Mouse (Mus musculus): ENCODE measurements around the gene Nckipsd. TPM values are rescaled to one million over a fixed set of nuclear protein-coding genes. Genes with fewer than 3 reads are reported as not detected.
A peak's percentile ranks its signal among the peaks of the same experiment; 100 is the strongest.

Nckipsd gene
- polyA plus RNA-seq (2014; fragmentation: Nextera tagmentation; extraction: Ambion mirVana), result 8.5 and 10.5 TPM in 2 replicates

GRCm38 (mm10) chr9:108808163-108808665 lies at the start of gene Nckipsd:
Nckipsd (plus strand) TSS chr9:108808368.
- H3K9me3 ChIP-seq (ENCODE audit: control insufficient read depth, low read length), result no peaks in the 10 kb centered on the region
- peak within 1 kb of the TSS; percentile 53 to 74 for H3K4me3 ChIP-seq (ENCODE audit: control insufficient read depth in 1 of 2, insufficient read depth in 1 of 2, low read depth in 1 of 2, low read length in 2 of 2)
- peaks cover 63% of the 10 kb centered on the region for H3K36me3 ChIP-seq (ENCODE audit: control insufficient read depth, insufficient read depth, low read length)
- ATAC-seq (ENCODE audit: insufficient number of reproducible peaks, insufficient read depth, low FRiP score, low read depth), result peak; percentile 85
- peak within 1 kb of the TSS; percentile 82 for H3K4me2 ChIP-seq (ENCODE audit: low read length)
- peaks cover 16 to 42% of the 10 kb centered on the region in 2 experiments for H3K4me1 ChIP-seq (ENCODE audit: control insufficient read depth in 2 of 2, insufficient read depth in 2 of 2, low read length in 2 of 2)
- H3K9ac ChIP-seq (ENCODE audit: low read length), result peak within 1 kb of the TSS; percentile 90
- WGBS, result under 1% methylated on average over 58 of the region's 62 CpGs
- H3K27ac ChIP-seq (replicated peaks in 1 of 2; ENCODE audit: control insufficient read depth in 1 of 2, insufficient read depth in 1 of 2, low read depth in 2 of 2, low read length in 2 of 2), result peak within 1 kb of the TSS; percentile 41 to 74; a peak in 2 of 4 replicates
- no peaks in the 10 kb centered on the region for H3K27me3 ChIP-seq (ENCODE audit: control insufficient read depth, insufficient read depth, low read length)

- Histone ChIP-seq H3K9me3 (ENCODE audit: control insufficient read depth, low read length) (no peaks in the 10 kb centered on the region), H3K9ac (ENCODE audit: low read length) (no peak overlapping the region), H3K36me3 (ENCODE audit: control insufficient read depth, insufficient read depth, low read length) (no peaks in the 10 kb centered on the region), H3K27me3 (ENCODE audit: control insufficient read depth, insufficient read depth, low read length) (no peaks in the 10 kb centered on the region), H3K4me1 (ENCODE audit: control insufficient read depth in 2 of 2, insufficient read depth in 2 of 2, low read length in 2 of 2) (no peaks in the 10 kb centered on the region; a peak in 1 of 4 replicates), H3K4me2 (ENCODE audit: low read length) (no peak overlapping the region), H3K4me3 (ENCODE audit: control insufficient read depth in 1 of 2, insufficient read depth in 1 of 2, low read depth in 1 of 2, low read length in 2 of 2) (no peak overlapping the region), H3K27ac (replicated peaks in 1 of 2; ENCODE audit: control insufficient read depth in 1 of 2, insufficient read depth in 1 of 2, low read depth in 2 of 2, low read length in 2 of 2) (no peak overlapping the region)
- WGBS, result 93% methylated on average over 20 of the region's 20 CpGs
- ATAC-seq (ENCODE audit: insufficient number of reproducible peaks, insufficient read depth, low FRiP score, low read depth), result no peak
These were observed 49.0 kb upstream of the Nckipsd start for GRCm38 (mm10) chr9:108759121-108759520.

GRCm38 (mm10) chr9:108759805-108760204 lies 48.4 kb upstream of the Nckipsd start:
- H3K4me2 ChIP-seq (ENCODE audit: low read length), result no peak overlapping the region
- H3K4me3 ChIP-seq (ENCODE audit: control insufficient read depth in 1 of 2, insufficient read depth in 1 of 2, low read depth in 1 of 2, low read length in 2 of 2), result no peak overlapping the region
- no peaks in the 10 kb centered on the region for H3K27me3 ChIP-seq (ENCODE audit: control insufficient read depth, insufficient read depth, low read length)
- ATAC-seq (ENCODE audit: insufficient number of reproducible peaks, insufficient read depth, low FRiP score, low read depth), result no peak
- no peaks in the 10 kb centered on the region; a peak in 1 of 4 replicates for H3K4me1 ChIP-seq (ENCODE audit: control insufficient read depth in 2 of 2, insufficient read depth in 2 of 2, low read length in 2 of 2)
- H3K27ac ChIP-seq (replicated peaks in 1 of 2; ENCODE audit: control insufficient read depth in 1 of 2, insufficient read depth in 1 of 2, low read depth in 2 of 2, low read length in 2 of 2), result no peak overlapping the region
- no peak overlapping the region for H3K9ac ChIP-seq (ENCODE audit: low read length)
- no peaks in the 10 kb centered on the region for H3K36me3 ChIP-seq (ENCODE audit: control insufficient read depth, insufficient read depth, low read length)
- 67% methylated on average over 2 of the region's 2 CpGs for WGBS
- H3K9me3 ChIP-seq (ENCODE audit: control insufficient read depth, low read length), result no peaks in the 10 kb centered on the region

GRCm38 (mm10) chr9:108761561-108761960 lies 46.6 kb upstream of the Nckipsd start:
- H3K4me1 ChIP-seq (ENCODE audit: control insufficient read depth in 2 of 2, insufficient read depth in 2 of 2, low read length in 2 of 2), result no peaks in the 10 kb centered on the region; a peak in 1 of 4 replicates
- H3K36me3 ChIP-seq (ENCODE audit: control insufficient read depth, insufficient read depth, low read length), result no peaks in the 10 kb centered on the region
- no peak overlapping the region for H3K4me3 ChIP-seq (ENCODE audit: control insufficient read depth in 1 of 2, insufficient read depth in 1 of 2, low read depth in 1 of 2, low read length in 2 of 2)
- no peak overlapping the region for H3K4me2 ChIP-seq (ENCODE audit: low read length)
- no peak overlapping the region for H3K27ac ChIP-seq (replicated peaks in 1 of 2; ENCODE audit: control insufficient read depth in 1 of 2, insufficient read depth in 1 of 2, low read depth in 2 of 2, low read length in 2 of 2)
- no peaks in the 10 kb centered on the region for H3K27me3 ChIP-seq (ENCODE audit: control insufficient read depth, insufficient read depth, low read length)
- H3K9me3 ChIP-seq (ENCODE audit: control insufficient read depth, low read length), result no peaks in the 10 kb centered on the region
- no peak overlapping the region for H3K9ac ChIP-seq (ENCODE audit: low read length)
- ATAC-seq (ENCODE audit: insufficient number of reproducible peaks, insufficient read depth, low FRiP score, low read depth), result no peak

- Histone ChIP-seq H3K4me3 (ENCODE audit: control insufficient read depth in 1 of 2, insufficient read depth in 1 of 2, low read depth in 1 of 2, low read length in 2 of 2) (no peak overlapping the region), H3K9me3 (ENCODE audit: control insufficient read depth, low read length) (no peaks in the 10 kb centered on the region), H3K27me3 (ENCODE audit: control insufficient read depth, insufficient read depth, low read length) (no peaks in the 10 kb centered on the region), H3K4me2 (ENCODE audit: low read length) (no peak overlapping the region), H3K27ac (replicated peaks in 1 of 2; ENCODE audit: control insufficient read depth in 1 of 2, insufficient read depth in 1 of 2, low read depth in 2 of 2, low read length in 2 of 2) (no peak overlapping the region), H3K4me1 (ENCODE audit: control insufficient read depth in 2 of 2, insufficient read depth in 2 of 2, low read length in 2 of 2) (no peaks in the 10 kb centered on the region; a peak in 1 of 4 replicates), H3K9ac (ENCODE audit: low read length) (no peak overlapping the region), H3K36me3 (ENCODE audit: control insufficient read depth, insufficient read depth, low read length) (no peaks in the 10 kb centered on the region)
- no peak for ATAC-seq (ENCODE audit: insufficient number of reproducible peaks, insufficient read depth, low FRiP score, low read depth)
- WGBS, result 61% methylated on average over 10 of the region's 10 CpGs
These were observed 43.2 kb upstream of the Nckipsd start for GRCm38 (mm10) chr9:108764971-108765370.

GRCm38 (mm10) chr9:108776614-108777013 lies 31.6 kb upstream of the Nckipsd start:
- Histone ChIP-seq H3K9ac (ENCODE audit: low read length) (no peak overlapping the region), H3K36me3 (ENCODE audit: control insufficient read depth, insufficient read depth, low read length) (no peaks in the 10 kb centered on the region), H3K27me3 (ENCODE audit: control insufficient read depth, insufficient read depth, low read length) (no peaks in the 10 kb centered on the region), H3K27ac (replicated peaks in 1 of 2; ENCODE audit: control insufficient read depth in 1 of 2, insufficient read depth in 1 of 2, low read depth in 2 of 2, low read length in 2 of 2) (no peak overlapping the region), H3K4me2 (ENCODE audit: low read length) (no peak overlapping the region), H3K4me1 (ENCODE audit: control insufficient read depth in 2 of 2, insufficient read depth in 2 of 2, low read length in 2 of 2) (peaks cover 2 to 3% of the 10 kb centered on the region in 2 experiments; a peak in 2 of 4 replicates), H3K9me3 (ENCODE audit: control insufficient read depth, low read length) (peaks cover 11% of the 10 kb centered on the region), H3K4me3 (ENCODE audit: control insufficient read depth in 1 of 2, insufficient read depth in 1 of 2, low read depth in 1 of 2, low read length in 2 of 2) (no peak overlapping the region)
- 88% methylated on average over 4 of the region's 4 CpGs for WGBS
- no peak for ATAC-seq (ENCODE audit: insufficient number of reproducible peaks, insufficient read depth, low FRiP score, low read depth)

GRCm38 (mm10) chr9:108777276-108777675 lies 30.9 kb upstream of the Nckipsd start:
- Histone ChIP-seq H3K36me3 (ENCODE audit: control insufficient read depth, insufficient read depth, low read length) (no peaks in the 10 kb centered on the region), H3K27me3 (ENCODE audit: control insufficient read depth, insufficient read depth, low read length) (no peaks in the 10 kb centered on the region), H3K9ac (ENCODE audit: low read length) (no peak overlapping the region), H3K4me3 (ENCODE audit: control insufficient read depth in 1 of 2, insufficient read depth in 1 of 2, low read depth in 1 of 2, low read length in 2 of 2) (no peak overlapping the region), H3K4me2 (ENCODE audit: low read length) (no peak overlapping the region), H3K9me3 (ENCODE audit: control insufficient read depth, low read length) (peaks cover 9% of the 10 kb centered on the region), H3K27ac (replicated peaks in 1 of 2; ENCODE audit: control insufficient read depth in 1 of 2, insufficient read depth in 1 of 2, low read depth in 2 of 2, low read length in 2 of 2) (no peak overlapping the region), H3K4me1 (ENCODE audit: control insufficient read depth in 2 of 2, insufficient read depth in 2 of 2, low read length in 2 of 2) (peaks cover 3 to 4% of the 10 kb centered on the region in 2 experiments; a peak in 2 of 4 replicates)
- ATAC-seq (ENCODE audit: insufficient number of reproducible peaks, insufficient read depth, low FRiP score, low read depth), result no peak
- 68% methylated on average over 4 of the region's 4 CpGs for WGBS

GRCm38 (mm10) chr9:108780959-108781358 lies 27.2 kb upstream of the Nckipsd start:
- no peak overlapping the region for H3K4me3 ChIP-seq (ENCODE audit: control insufficient read depth in 1 of 2, insufficient read depth in 1 of 2, low read depth in 1 of 2, low read length in 2 of 2)
- no peak overlapping the region for H3K4me2 ChIP-seq (ENCODE audit: low read length)
- H3K9me3 ChIP-seq (ENCODE audit: control insufficient read depth, low read length), result no peaks in the 10 kb centered on the region
- peaks cover 8 to 16% of the 10 kb centered on the region in 2 experiments for H3K4me1 ChIP-seq (ENCODE audit: control insufficient read depth in 2 of 2, insufficient read depth in 2 of 2, low read length in 2 of 2)
- no peaks in the 10 kb centered on the region for H3K27me3 ChIP-seq (ENCODE audit: control insufficient read depth, insufficient read depth, low read length)
- no peak overlapping the region for H3K9ac ChIP-seq (ENCODE audit: low read length)
- no peak overlapping the region for H3K27ac ChIP-seq (replicated peaks in 1 of 2; ENCODE audit: control insufficient read depth in 1 of 2, insufficient read depth in 1 of 2, low read depth in 2 of 2, low read length in 2 of 2)
- H3K36me3 ChIP-seq (ENCODE audit: control insufficient read depth, insufficient read depth, low read length), result peaks cover 1% of the 10 kb centered on the region
- no peak for ATAC-seq (ENCODE audit: insufficient number of reproducible peaks, insufficient read depth, low FRiP score, low read depth)
- WGBS, result 35% methylated on average over 5 of the region's 5 CpGs
